Mouse (Mus musculus): ENCODE results near the gene Olfr142. TPM values are rescaled to one million over a fixed set of nuclear protein-coding genes. Genes with fewer than 3 reads are reported as not detected.
"Not testable (repeated sequence)": the region's sequence is repeated elsewhere in the genome, so short reads cannot be mapped to it uniquely, and the experiment has no call there.

Olfr142 gene
- not detected in 2 replicates for polyA plus RNA-seq (2015; fragmentation: Nextera tagmentation; extraction: Ambion mirVana)

DNA sequence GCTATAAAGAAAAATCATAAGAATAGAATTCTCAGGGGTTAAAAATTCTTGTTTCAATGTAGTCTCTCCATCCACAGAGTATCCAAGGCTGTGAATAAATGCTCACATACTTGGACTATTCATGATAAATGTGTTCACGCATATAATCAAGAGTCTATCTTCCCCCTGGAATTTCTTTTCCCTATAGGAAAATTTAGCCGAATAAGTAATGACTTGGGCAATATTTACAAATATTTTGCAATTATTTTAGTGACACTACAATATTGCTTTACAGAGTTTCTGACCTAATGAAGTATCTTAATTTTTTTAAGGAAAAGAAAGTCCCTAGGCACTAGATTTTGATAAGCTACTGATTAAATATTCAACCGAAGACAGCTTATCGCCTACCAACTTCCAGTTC, at the start of gene Olfr142:
Gene Olfr142 (minus strand): TSS at position 101 of the 400 bp plus-strand sequence.
- Histone ChIP-seq H3K27ac (replicated peaks) (no peak within 1 kb of the TSS), H3K4me3 (replicated peaks) (no peak within 1 kb of the TSS), H3K4me1 (no peaks in the 10 kb centered on the region), H3K9ac (replicated peaks) (no peak within 1 kb of the TSS), H3K36me3 (no peaks in the 10 kb centered on the region), H3K4me2 (no peak within 1 kb of the TSS), H3K9me3 (replicated peaks) (no peaks in the 10 kb centered on the region), H3K27me3 (replicated peaks) (no peaks in the 10 kb centered on the region)
- 94% methylated on average over 4 of the region's 4 CpGs for WGBS
- no peak for ATAC-seq (ENCODE audit: low FRiP score)

GRCm38 (mm10) chr2:90292741-90293140, 35.3 kb upstream of the Olfr142 start, which contains the start of gene Olfr1272:
Gene Olfr1272, minus strand, starts transcription at chr2:90292841.
- no peak for ATAC-seq (ENCODE audit: low FRiP score)
- Histone ChIP-seq H3K9me3 (replicated peaks) (no peaks in the 10 kb centered on the region), H3K4me3 (replicated peaks) (no peak within 1 kb of the TSS), H3K27ac (replicated peaks) (no peak within 1 kb of the TSS), H3K4me2 (no peak within 1 kb of the TSS), H3K27me3 (replicated peaks) (no peaks in the 10 kb centered on the region), H3K9ac (replicated peaks) (no peak within 1 kb of the TSS), H3K4me1 (no peaks in the 10 kb centered on the region), H3K36me3 (no peaks in the 10 kb centered on the region)
- 83% methylated on average over 6 of the region's 6 CpGs for WGBS

DNA sequence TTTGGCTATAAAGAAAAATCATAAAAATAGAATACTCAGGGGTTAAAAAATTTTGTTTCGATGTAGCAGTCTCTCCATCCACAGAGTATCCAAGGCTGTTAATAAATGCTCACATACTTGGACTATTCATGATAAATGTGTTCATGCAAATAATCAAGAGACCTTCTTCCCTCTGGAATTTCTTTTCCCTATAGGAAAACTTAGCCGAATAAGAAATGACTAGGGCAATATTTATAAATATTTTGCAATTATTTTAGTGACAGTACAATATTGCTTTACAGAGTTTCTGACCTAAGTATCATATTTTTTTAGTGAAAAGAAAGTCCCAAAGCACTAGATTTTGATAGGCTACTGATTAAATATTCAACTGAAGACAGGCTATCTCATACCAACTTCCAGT, 13.5 kb upstream of the Olfr142 start, which contains the start of gene Olfr1271:
Gene Olfr1271 (minus strand): TSS at position 101 of the 400 bp plus-strand sequence.
- Histone ChIP-seq H3K4me1 (no peaks in the 10 kb centered on the region), H3K9ac (replicated peaks) (no peak within 1 kb of the TSS), H3K9me3 (replicated peaks) (no peaks in the 10 kb centered on the region), H3K36me3 (no peaks in the 10 kb centered on the region), H3K4me2 (no peak within 1 kb of the TSS), H3K27me3 (replicated peaks) (no peaks in the 10 kb centered on the region), H3K4me3 (replicated peaks) (no peak within 1 kb of the TSS), H3K27ac (replicated peaks) (no peak within 1 kb of the TSS)
- no peak for ATAC-seq (ENCODE audit: low FRiP score)
- WGBS, result 94% methylated on average over 2 of the region's 2 CpGs

DNA sequence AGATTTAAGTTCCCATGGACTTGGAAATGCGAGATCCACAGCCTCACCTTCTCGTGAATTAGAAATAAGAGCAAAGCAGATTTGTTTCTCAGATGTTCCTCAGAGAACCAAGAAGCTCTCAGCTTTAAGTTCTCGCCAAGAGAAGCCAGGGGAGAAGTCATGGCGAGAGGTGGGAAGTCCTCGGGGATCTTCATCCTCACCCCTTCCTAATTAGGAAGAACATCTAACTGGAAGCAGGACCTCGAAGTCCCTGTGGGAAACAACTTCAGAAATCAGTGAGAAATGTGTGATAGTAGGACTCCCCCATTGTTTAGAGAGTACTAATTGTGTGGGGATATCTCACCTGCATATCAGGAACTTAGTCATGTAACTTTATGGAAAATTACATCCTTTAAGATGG, 33.0 kb downstream of the Olfr142 start, which contains the start of gene Olfr1506:
Gene Olfr1506 (minus strand): TSS at position 101 of the 400 bp plus-strand sequence.
- not testable (repeated sequence) for H3K36me3 ChIP-seq; H3K4me1 ChIP-seq; H3K4me2 ChIP-seq; H3K27ac ChIP-seq (replicated peaks); H3K27me3 ChIP-seq (replicated peaks); ATAC-seq (ENCODE audit: low FRiP score); H3K9ac ChIP-seq (replicated peaks); H3K9me3 ChIP-seq (replicated peaks); H3K4me3 ChIP-seq (replicated peaks)
- no CpG with 5 or more reads among the region's 6 CpGs for WGBS

Other genes with a start within 250 kb of the Olfr142 start
- gene Olfr1263, start 245.5 kb downstream of the Olfr142 start, polyA plus RNA-seq (2015; fragmentation: Nextera tagmentation; extraction: Ambion mirVana), result not detected in 2 replicates
- gene Olfr1264, start 232.0 kb downstream of the Olfr142 start, polyA plus RNA-seq (2015; fragmentation: Nextera tagmentation; extraction: Ambion mirVana), result not detected in 2 replicates
- not detected in 2 replicates for gene Olfr1265, start 222.3 kb downstream of the Olfr142 start, polyA plus RNA-seq (2015; fragmentation: Nextera tagmentation; extraction: Ambion mirVana)
- not detected in 2 replicates for gene Olfr140, start 194.0 kb downstream of the Olfr142 start, polyA plus RNA-seq (2015; fragmentation: Nextera tagmentation; extraction: Ambion mirVana)
- gene Olfr1269, start 136.2 kb downstream of the Olfr142 start, polyA plus RNA-seq (2015; fragmentation: Nextera tagmentation; extraction: Ambion mirVana), result not detected in 2 replicates
- gene Olfr32, start 115.3 kb downstream of the Olfr142 start, polyA plus RNA-seq (2015; fragmentation: Nextera tagmentation; extraction: Ambion mirVana), result not detected in 2 replicates
- not detected in 2 replicates for gene Olfr1270, start 104.5 kb downstream of the Olfr142 start, polyA plus RNA-seq (2015; fragmentation: Nextera tagmentation; extraction: Ambion mirVana)
- not detected in 2 replicates for gene Olfr1506, start 33.1 kb downstream of the Olfr142 start, polyA plus RNA-seq (2015; fragmentation: Nextera tagmentation; extraction: Ambion mirVana)
- not detected in 2 replicates for gene Olfr1271, start 13.4 kb upstream of the Olfr142 start, polyA plus RNA-seq (2015; fragmentation: Nextera tagmentation; extraction: Ambion mirVana)
- gene Olfr1272, start 35.2 kb upstream of the Olfr142 start, polyA plus RNA-seq (2015; fragmentation: Nextera tagmentation; extraction: Ambion mirVana), result not detected in 2 replicates
- 0.06 TPM in 1 of 2 replicates, not detected in the other for gene Gm13769, start 64.6 kb upstream of the Olfr142 start, polyA plus RNA-seq (2015; fragmentation: Nextera tagmentation; extraction: Ambion mirVana)
- not detected in 2 replicates for gene Olfr1274-ps, start 141.1 kb upstream of the Olfr142 start, polyA plus RNA-seq (2015; fragmentation: Nextera tagmentation; extraction: Ambion mirVana)